Mouse (Mus musculus) CH12.LX (cell line): ENCODE measurements around the gene Smad1. TPM values are rescaled to one million over a fixed set of nuclear protein-coding genes. Genes with fewer than 3 reads are reported as not detected.

Experiments
- DNase-seq: peaks from one replicate; pipeline ENCODE4 v3.0.0-alpha.2; 2013; ENCODE audit errors: extremely low read depth
- H3K27ac ChIP-seq: 2 replicates; pipeline ENCODE4 v1.5.1; 2012; ENCODE audit warnings: low read depth, mild to moderate bottlenecking, control low read depth, moderate library complexity; ENCODE audit not compliant: insufficient read depth
- H3K27me3 ChIP-seq: replicated peaks from 2 replicates; pipeline ENCODE3; 2012; ENCODE audit warnings: inconsistent platforms
- H3K36me3 ChIP-seq, 2 experiments: replicated peaks in 1 of 2; 2 replicates each; pipeline versions ENCODE3 to v1.6.1; 2012; ENCODE audit warnings: inconsistent platforms in 1 of 2, low read length in 1 of 2, mild to moderate bottlenecking in 1 of 2, mixed read lengths in 1 of 2, moderate library complexity in 1 of 2; ENCODE audit not compliant: control insufficient read depth in 1 of 2, insufficient read depth in 1 of 2
- H3K4me1 ChIP-seq, 2 experiments: 2 replicates each; pipeline ENCODE4 v1.6.1; 2012; ENCODE audit warnings: inconsistent platforms in 1 of 2, moderate library complexity in 1 of 2; ENCODE audit not compliant: insufficient read depth in 2 of 2, control insufficient read depth in 1 of 2
- H3K4me2 ChIP-seq: 2 replicates; pipeline ENCODE4 v1.6.1; 2012; ENCODE audit warnings: low read depth, mild to moderate bottlenecking, control low read depth; ENCODE audit not compliant: poor library complexity, insufficient read depth, severe bottlenecking
- H3K4me3 ChIP-seq, 3 experiments: fragments of 150-350 bp in 1 of 3; sonication (generic) in 1 of 3; replicated peaks in 1 of 3; 2 replicates each; pipeline versions ENCODE3 to v1.5.1; 2011 to 2012; ENCODE audit warnings: low read depth in 2 of 3, low read length in 2 of 3, mild to moderate bottlenecking in 2 of 3, moderate library complexity in 2 of 3, control low read depth in 1 of 3, improper control_type of control experiment in 1 of 3, inconsistent platforms in 1 of 3, mixed read lengths in 1 of 3; ENCODE audit not compliant: poor library complexity in 1 of 3
- H3K79me2 ChIP-seq: replicated peaks from 2 replicates; pipeline ENCODE4 v1.6.1; 2012; ENCODE audit warnings: mild to moderate bottlenecking, moderate library complexity; ENCODE audit not compliant: control insufficient read depth, poor library complexity, insufficient read depth, severe bottlenecking; ENCODE audit errors: extremely low read depth
- H3K9ac ChIP-seq: 2 replicates; pipeline ENCODE4 v1.6.1; 2012; ENCODE audit warnings: low read depth, mild to moderate bottlenecking, control low read depth, moderate library complexity; ENCODE audit not compliant: insufficient read depth
- H3K9me3 ChIP-seq: replicated peaks from 2 replicates; pipeline ENCODE3; 2012; ENCODE audit warnings: low read length, inconsistent platforms, mixed read lengths
- BHLHE40 ChIP-seq: IDR thresholded peaks from 2 replicates; pipeline ENCODE4 v1.6.1; 2011; ENCODE audit warnings: mild to moderate bottlenecking, low read depth, low read length, improper control_type of control experiment
- CHD2 ChIP-seq: IDR thresholded peaks from 2 replicates; pipeline ENCODE4 v1.6.1; 2011; ENCODE audit warnings: low read length, improper control_type of control experiment
- CTCF ChIP-seq, 2 experiments: IDR thresholded peaks in 1 of 2; conservative IDR thresholded peaks in 1 of 2; 2 replicates each; pipeline ENCODE4 v1.5.1; 2011 to 2012; ENCODE audit warnings: low read depth in 2 of 2, low read length in 2 of 2, improper control_type of control experiment in 1 of 2, inconsistent platforms in 1 of 2, mild to moderate bottlenecking in 1 of 2, moderate library complexity in 1 of 2
- E2F4 ChIP-seq: IDR thresholded peaks from 2 replicates; pipeline ENCODE4 v1.6.1; 2011; ENCODE audit warnings: low read depth, low read length, improper control_type of control experiment; ENCODE audit not compliant: insufficient replicate concordance
- EP300 ChIP-seq: IDR thresholded peaks from 2 replicates; pipeline ENCODE4 v1.6.1; 2011; ENCODE audit warnings: low read length, improper control_type of control experiment
- HCFC1 ChIP-seq: IDR thresholded peaks from 2 replicates; pipeline ENCODE4 v1.6.1; 2012; ENCODE audit warnings: low read depth, mild to moderate bottlenecking, inconsistent platforms, low read length, improper control_type of control experiment
- IRF4 ChIP-seq: IDR thresholded peaks from 2 replicates; pipeline ENCODE4 v1.6.1; 2014; ENCODE audit warnings: low read depth, mild to moderate bottlenecking, inconsistent platforms, low read length, improper control_type of control experiment
- JUN ChIP-seq: IDR thresholded peaks from 2 replicates; pipeline ENCODE4 v1.6.1; 2011; ENCODE audit warnings: low read depth, mild to moderate bottlenecking, low read length, improper control_type of control experiment, moderate library complexity; ENCODE audit not compliant: insufficient read depth
- JUND ChIP-seq: conservative IDR thresholded peaks from 2 replicates; pipeline ENCODE4 v1.6.1; 2011; ENCODE audit warnings: low read depth, low read length, improper control_type of control experiment
- KAT2A ChIP-seq: IDR thresholded peaks from 2 replicates; pipeline ENCODE4 v1.6.1; 2012; ENCODE audit warnings: low read length, improper control_type of control experiment, inconsistent platforms; ENCODE audit not compliant: insufficient replicate concordance
- MAFK ChIP-seq: IDR thresholded peaks from 2 replicates; pipeline ENCODE4 v1.6.1; 2011; ENCODE audit warnings: low read length, improper control_type of control experiment; ENCODE audit not compliant: insufficient replicate concordance
- MEF2A ChIP-seq: IDR thresholded peaks from 2 replicates; pipeline ENCODE4 v1.6.1; 2014; ENCODE audit warnings: low read depth, mild to moderate bottlenecking, inconsistent platforms, low read length, improper control_type of control experiment, borderline replicate concordance
- MYC ChIP-seq: IDR thresholded peaks from 2 replicates; pipeline ENCODE4 v1.6.1; 2011; ENCODE audit warnings: low read depth, mild to moderate bottlenecking, improper control_type of control experiment, low read length
- NRF1 ChIP-seq: IDR thresholded peaks from 2 replicates; pipeline ENCODE4 v1.6.1; 2014; ENCODE audit warnings: low read depth, mild to moderate bottlenecking, inconsistent platforms, low read length, improper control_type of control experiment, moderate library complexity
- PAX5 ChIP-seq: IDR thresholded peaks from 2 replicates; pipeline ENCODE4 v1.6.1; 2012; ENCODE audit warnings: low read length, inconsistent platforms, mixed read lengths
- POLR2A ChIP-seq: IDR thresholded peaks from 2 replicates; pipeline ENCODE4 v1.6.1; 2011; ENCODE audit warnings: low read depth, mild to moderate bottlenecking, improper control_type of control experiment, low read length
- POLR2AphosphoS2 ChIP-seq: IDR thresholded peaks from 2 replicates; pipeline ENCODE4 v1.6.1; 2011; ENCODE audit warnings: low read depth, low read length, improper control_type of control experiment
- RAD21 ChIP-seq: IDR thresholded peaks from 2 replicates; pipeline ENCODE4 v1.6.1; 2011; ENCODE audit warnings: low read depth, mild to moderate bottlenecking, low read length, improper control_type of control experiment, moderate library complexity
- RCOR1 ChIP-seq: conservative IDR thresholded peaks from 2 replicates; pipeline ENCODE4 v1.6.1; 2012; ENCODE audit warnings: low read depth, mild to moderate bottlenecking, inconsistent platforms, low read length, improper control_type of control experiment
- SMC3 ChIP-seq: IDR thresholded peaks from 2 replicates; pipeline ENCODE4 v1.6.1; 2011; ENCODE audit warnings: low read depth, low read length, improper control_type of control experiment
- TBP ChIP-seq: conservative IDR thresholded peaks from 2 replicates; pipeline ENCODE4 v1.6.1; 2011; ENCODE audit warnings: low read depth, low read length, improper control_type of control experiment
- TCF12 ChIP-seq: IDR thresholded peaks from 2 replicates; pipeline ENCODE4 v1.6.1; 2014; ENCODE audit warnings: low read depth, mild to moderate bottlenecking, inconsistent platforms, low read length, improper control_type of control experiment
- UBTF ChIP-seq: IDR thresholded peaks from 2 replicates; pipeline ENCODE4 v1.6.1; 2012; ENCODE audit warnings: low read depth, mild to moderate bottlenecking, inconsistent platforms, low read length, improper control_type of control experiment, moderate library complexity
- USF1 ChIP-seq: IDR thresholded peaks from 2 replicates; pipeline ENCODE4 v1.6.1; 2014; ENCODE audit warnings: low read depth, mild to moderate bottlenecking, inconsistent platforms, low read length, improper control_type of control experiment
- USF2 ChIP-seq: conservative IDR thresholded peaks from 2 replicates; pipeline ENCODE4 v1.6.1; 2011; ENCODE audit warnings: low read depth, low read length, improper control_type of control experiment
- ZKSCAN1 ChIP-seq: IDR thresholded peaks from 2 replicates; pipeline ENCODE4 v1.6.1; 2012; ENCODE audit warnings: low read depth, inconsistent platforms, low read length, improper control_type of control experiment, borderline replicate concordance
- ZNF384 ChIP-seq: IDR thresholded peaks from 2 replicates; pipeline ENCODE4 v1.6.1; 2012; ENCODE audit warnings: low read depth, low read length, improper control_type of control experiment, inconsistent platforms
- dilution Hi-C: fragments of 300-500 bp; cut with MboI; formaldehyde crosslinking; loops from 2 replicates; pipeline ENCODE4 v1.14.3; 2020; ENCODE audit warnings: low sequenced_read_pairs; ENCODE audit not compliant: extremely low pct_unique_long_range_greater_than_20kb, extremely low pct_ligation_motif_present
- in situ Hi-C: fragments of 300-500 bp; cut with MboI; formaldehyde crosslinking; loops from 3 replicates; pipeline ENCODE4 v1.14.3; 2019; ENCODE audit warnings: low sequenced_read_pairs, low pct_ligation_motif_present, low pct_unique_long_range_greater_than_20kb, mixed read lengths
- polyA plus RNA-seq: library from polyadenylated mRNA; unstranded; fragments of >175 nt; gene quantifications from 2 replicates; pipeline ENCODE4 v1.2.1, GENCODE M21; 2012; ENCODE audit warnings: low read depth; ENCODE audit not compliant: insufficient read length
- total RNA-seq, 2 experiments: library from RNA; depleted of rRNA; stranded (reverse); fragments of 300-350 nt in 1 of 2; fragments of >200 nt in 1 of 2; gene quantifications; 2 replicates each; pipeline ENCODE4 v1.2.3; 2012 to 2014

The Smad1 gene
- total and polyA plus RNA-seq, 3 experiments: not detected

DNA sequence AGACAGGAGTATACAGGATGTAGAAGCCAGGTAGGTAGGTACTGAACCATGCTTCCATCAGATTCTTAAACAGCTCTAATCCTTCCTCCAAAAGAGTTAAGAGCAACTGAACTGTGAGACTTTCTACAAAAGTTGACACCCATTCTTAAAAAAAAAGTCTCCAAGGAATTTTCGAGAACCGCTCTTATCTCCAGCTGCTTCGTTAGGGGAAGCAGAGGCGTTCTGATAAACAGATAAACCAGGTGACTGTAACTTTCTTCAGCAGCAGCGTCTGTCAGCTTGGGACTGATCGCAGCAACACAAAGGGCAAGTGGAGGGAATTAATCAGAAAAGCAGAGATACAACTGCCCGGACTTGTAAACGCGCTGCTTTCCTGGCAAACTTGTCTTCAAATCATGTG, 5.3 kb downstream of the Smad1 start:
- dilution Hi-C loops: no loop called here
- no peak for DNase-seq
- Histone ChIP-seq H3K36me3 (no peaks in the 10 kb centered on the region), H3K79me2 (no peaks in the 10 kb centered on the region), H3K4me3 (no peak overlapping the region), H3K4me2 (no peak overlapping the region), H3K4me1 (peaks cover 0 to 5% of the 10 kb centered on the region in 2 experiments; a peak in 1 of 4 replicates), H3K27me3 (no peaks in the 10 kb centered on the region), H3K9me3 (peaks cover 8% of the 10 kb centered on the region), H3K27ac (no peak overlapping the region), H3K9ac (no peak overlapping the region)
- in situ Hi-C loops: no loop called here
- TF ChIP-seq USF2: no peak
- TF ChIP-seq ZNF384: no peak
- no peak for TF ChIP-seq SMC3
- TF ChIP-seq UBTF: no peak
- no peak for TF ChIP-seq TBP
- no peak for TF ChIP-seq E2F4
- TF ChIP-seq CHD2: no peak
- TF ChIP-seq CTCF (conservative IDR thresholded peaks at IDR 0.05 in 1 of 2, IDR thresholded peaks at IDR 0.05 in 1 of 2; ENCODE audit: low read depth in 2 of 2, low read length in 2 of 2): no peak
- TF ChIP-seq JUND: no peak
- no peak for TF ChIP-seq ZKSCAN1
- TF ChIP-seq MYC: no peak
- TF ChIP-seq MAFK: no peak
- no peak for TF ChIP-seq EP300
- no peak for TF ChIP-seq PAX5
- TF ChIP-seq TCF12: no peak
- TF ChIP-seq POLR2A: no peak
- TF ChIP-seq MEF2A: no peak

DNA sequence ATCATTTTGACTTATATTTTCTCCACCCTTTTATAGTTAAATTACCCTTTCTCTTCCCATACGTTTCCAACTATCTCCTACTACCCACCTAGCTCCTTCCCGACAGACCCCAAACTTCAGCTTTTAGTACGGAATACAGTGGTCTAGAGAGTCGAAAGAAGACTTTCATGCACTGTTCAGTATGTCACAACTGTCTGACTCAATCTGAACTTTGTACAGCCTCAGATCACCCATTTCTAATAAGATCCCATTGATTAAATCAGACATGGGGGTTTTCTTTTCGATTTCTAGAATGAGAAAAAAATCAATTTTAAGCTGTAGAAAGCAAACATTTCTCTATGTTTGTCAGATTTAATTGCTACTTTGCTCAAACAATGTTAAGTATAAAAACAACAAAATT, 6.1 kb downstream of the Smad1 start:
- Histone ChIP-seq H3K9ac (no peak overlapping the region), H3K9me3 (peaks cover under 1% of the 10 kb centered on the region), H3K4me2 (no peak overlapping the region), H3K27ac (no peak overlapping the region), H3K4me1 (peaks cover 0 to 5% of the 10 kb centered on the region in 2 experiments; a peak in 1 of 4 replicates), H3K4me3 (no peak overlapping the region), H3K79me2 (no peaks in the 10 kb centered on the region), H3K36me3 (no peaks in the 10 kb centered on the region), H3K27me3 (no peaks in the 10 kb centered on the region)
- in situ Hi-C loops (no loop called here), dilution Hi-C loops (no loop called here)
- DNase-seq: no peak
- no peak for TF ChIP-seq E2F4
- no peak for TF ChIP-seq RCOR1
- no peak for TF ChIP-seq USF1
- TF ChIP-seq TBP: no peak
- no peak for TF ChIP-seq POLR2A
- no peak for TF ChIP-seq MEF2A
- no peak for TF ChIP-seq NRF1
- TF ChIP-seq HCFC1: no peak
- no peak for TF ChIP-seq MYC
- TF ChIP-seq BHLHE40: no peak
- no peak for TF ChIP-seq POLR2AphosphoS2
- no peak for TF ChIP-seq TCF12
- no peak for TF ChIP-seq MAFK
- TF ChIP-seq IRF4: no peak
- TF ChIP-seq JUN: no peak
- no peak for TF ChIP-seq RAD21
- TF ChIP-seq KAT2A: no peak
- TF ChIP-seq SMC3: no peak
- no peak for TF ChIP-seq ZNF384
- no peak for TF ChIP-seq ZKSCAN1
